Mouse (Mus musculus) MEL (cell line): ENCODE measurements around the gene Dpep1.

Experiments
- CHD1 ChIP-seq: IDR thresholded peaks from 2 replicates; pipeline ENCODE4 v1.6.1; 2012; ENCODE audit warnings: low read depth, mild to moderate bottlenecking, inconsistent platforms, low read length, improper control_type of control experiment
- CTCF ChIP-seq, 3 experiments: IDR thresholded peaks in 2 of 3; conservative IDR thresholded peaks in 1 of 3; 2 replicates each; pipeline ENCODE4 v1.5.1; 2011 to 2012; ENCODE audit warnings: low read length in 3 of 3, low read depth in 2 of 3, mild to moderate bottlenecking in 2 of 3, improper control_type of control experiment in 1 of 3, inconsistent platforms in 1 of 3, mixed read lengths in 1 of 3, moderate library complexity in 1 of 3; ENCODE audit not compliant: control insufficient read depth in 1 of 3, insufficient read depth in 1 of 3, poor library complexity in 1 of 3, severe bottlenecking in 1 of 3
- E2F4 ChIP-seq: IDR thresholded peaks from 2 replicates; pipeline ENCODE4 v1.6.1; 2011; ENCODE audit warnings: low read depth, low read length, improper control_type of control experiment, borderline replicate concordance
- EP300 ChIP-seq, 2 experiments: IDR thresholded peaks; 2 replicates each; pipeline ENCODE4 v1.6.1; 2011; ENCODE audit warnings: improper control_type of control experiment in 2 of 2, low read length in 2 of 2, low read depth in 1 of 2, mild to moderate bottlenecking in 1 of 2
- GATA1 ChIP-seq: IDR thresholded peaks from 2 replicates; pipeline ENCODE4 v1.6.1; 2011; ENCODE audit warnings: low read depth, low read length, improper control_type of control experiment
- HCFC1 ChIP-seq: IDR thresholded peaks from 2 replicates; pipeline ENCODE4 v1.6.1; 2012; ENCODE audit warnings: low read depth, mild to moderate bottlenecking, inconsistent platforms, low read length, improper control_type of control experiment, moderate library complexity
- KAT2A ChIP-seq: conservative IDR thresholded peaks from 2 replicates; pipeline ENCODE4 v1.6.1; 2012; ENCODE audit warnings: low read depth, low read length, improper control_type of control experiment, inconsistent platforms
- MAFK ChIP-seq: IDR thresholded peaks from 2 replicates; pipeline ENCODE4 v1.6.1; 2011; ENCODE audit warnings: low read depth, mild to moderate bottlenecking, low read length, improper control_type of control experiment, borderline replicate concordance
- POLR2A ChIP-seq, 2 experiments: IDR thresholded peaks; 2 replicates each; pipeline ENCODE4 v1.6.1; 2011 to 2012; ENCODE audit warnings: low read length in 2 of 2, mild to moderate bottlenecking in 2 of 2, control low read depth in 1 of 2, improper control_type of control experiment in 1 of 2, low read depth in 1 of 2, moderate library complexity in 1 of 2; ENCODE audit not compliant: control insufficient read depth in 1 of 2, insufficient read depth in 1 of 2, poor library complexity in 1 of 2
- RAD21 ChIP-seq: IDR thresholded peaks from 2 replicates; pipeline ENCODE4 v1.6.1; 2011; ENCODE audit warnings: mild to moderate bottlenecking, low read depth, low read length, improper control_type of control experiment
- TCF12 ChIP-seq: IDR thresholded peaks from 2 replicates; pipeline ENCODE4 v1.6.1; 2014; ENCODE audit warnings: low read depth, mild to moderate bottlenecking, inconsistent platforms, low read length, improper control_type of control experiment, moderate library complexity
- USF1 ChIP-seq: IDR thresholded peaks from 2 replicates; pipeline ENCODE4 v1.6.1; 2014; ENCODE audit warnings: low read depth, mild to moderate bottlenecking, inconsistent platforms, low read length, improper control_type of control experiment, moderate library complexity
- ZMIZ1 ChIP-seq: IDR thresholded peaks from 2 replicates; pipeline ENCODE4 v1.6.1; 2012; ENCODE audit warnings: low read depth, mild to moderate bottlenecking, inconsistent platforms, low read length, improper control_type of control experiment, moderate library complexity

DNA sequence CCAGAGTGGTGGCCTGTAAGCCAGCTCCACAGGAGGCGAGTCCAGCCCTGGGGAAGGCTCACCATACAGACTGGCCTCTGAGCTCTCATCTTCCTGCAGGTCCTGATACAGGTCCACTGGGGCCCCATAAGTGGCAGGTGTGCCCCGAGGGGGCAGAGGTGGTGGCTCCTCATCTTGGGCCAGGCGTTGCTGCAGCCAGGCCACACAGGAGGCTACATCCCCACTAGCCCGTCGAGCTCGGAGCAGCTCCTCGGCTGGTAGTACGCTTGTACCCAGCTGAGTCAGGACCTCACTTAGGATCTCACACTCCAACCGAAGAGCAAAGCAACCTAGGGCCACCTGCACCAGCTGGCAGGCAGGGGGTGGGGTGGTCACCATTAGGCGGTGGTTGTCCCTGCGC is 47.7 kb downstream of the Dpep1 start:
- TF ChIP-seq CTCF (IDR thresholded peaks at IDR 0.05 in 2 of 3, conservative IDR thresholded peaks at IDR 0.05 in 1 of 3; ENCODE audit: control insufficient read depth in 1 of 3, insufficient read depth in 1 of 3, low read depth in 2 of 3, low read length in 3 of 3, poor library complexity in 1 of 3, severe bottlenecking in 1 of 3) (no peak), HCFC1 (no peak), POLR2A (IDR thresholded peaks at IDR 0.05; ENCODE audit: control insufficient read depth in 1 of 2, insufficient read depth in 1 of 2, low read depth in 1 of 2, low read length in 2 of 2, poor library complexity in 1 of 2) (no peak), EP300 (IDR thresholded peaks at IDR 0.05; ENCODE audit: low read depth in 1 of 2, low read length in 2 of 2) (no peak), ZMIZ1 (no peak), USF1 (no peak), KAT2A (no peak), GATA1 (no peak), MAFK (no peak), E2F4 (no peak), CHD1 (no peak), TCF12 (no peak), RAD21 (no peak)
